Mouse (Mus musculus) forebrain, embryonic 12.5 days (tissue): ENCODE measurements around the gene Dlg5. TPM values are rescaled to one million over a fixed set of nuclear protein-coding genes. Genes with fewer than 3 reads are reported as not detected.

ENCODE experiments used
- ATAC-seq: fragments of 200-750 bp; cut with Nextera tagmentation; 2 replicates; pipeline ENCODE4 v1.8.0; 2017; ENCODE audit warnings: moderate TSS enrichment; ENCODE audit not compliant: low FRiP score
- H3K27ac ChIP-seq: fragments of 300-500 bp; sonication (generic); 2 replicates; pipeline ENCODE4 v1.5.1; 2016; ENCODE audit warnings: mild to moderate bottlenecking
- H3K27me3 ChIP-seq: fragments of 300-500 bp; sonication (generic); 2 replicates; pipeline ENCODE4 v1.6.1; 2016; ENCODE audit warnings: mild to moderate bottlenecking
- H3K36me3 ChIP-seq: fragments of 300-500 bp; sonication (generic); replicated peaks from 2 replicates; pipeline ENCODE4 v1.6.1; 2016; ENCODE audit warnings: mild to moderate bottlenecking
- H3K4me1 ChIP-seq: fragments of 300-500 bp; sonication (generic); 2 replicates; pipeline ENCODE4 v1.6.1; 2016
- H3K4me2 ChIP-seq: fragments of 300-500 bp; sonication (generic); 2 replicates; pipeline ENCODE4 v1.6.1; 2016; ENCODE audit warnings: mild to moderate bottlenecking, moderate library complexity
- H3K4me3 ChIP-seq: fragments of 300-500 bp; sonication (generic); replicated peaks from 2 replicates; pipeline ENCODE4 v1.5.1; 2016; ENCODE audit warnings: mild to moderate bottlenecking
- H3K9ac ChIP-seq: fragments of 300-500 bp; sonication (generic); 2 replicates; pipeline ENCODE4 v1.6.1; 2016; ENCODE audit warnings: mild to moderate bottlenecking
- H3K9me3 ChIP-seq: fragments of 300-500 bp; sonication (generic); 2 replicates; pipeline ENCODE4 v1.6.1; 2016
- WGBS: fragments of 180-500 bp; shearing (Covaris S2); methylation state at CpG from one replicate; pipeline ENCODE4 v1.1.7; 2016; 5-methylcytosine and 5-hydroxymethylcytosine counted together
- polyA plus RNA-seq: library from polyadenylated mRNA; unstranded; fragments of >200 nt; fragmentation: Nextera tagmentation; extraction: Ambion mirVana; gene quantifications from 2 replicates; pipeline ENCODE4 v1.2.1, GENCODE M21; 2016

Dlg5 gene
- polyA plus RNA-seq, 1 experiment from 2014 or later: 22.5 TPM

DNA sequence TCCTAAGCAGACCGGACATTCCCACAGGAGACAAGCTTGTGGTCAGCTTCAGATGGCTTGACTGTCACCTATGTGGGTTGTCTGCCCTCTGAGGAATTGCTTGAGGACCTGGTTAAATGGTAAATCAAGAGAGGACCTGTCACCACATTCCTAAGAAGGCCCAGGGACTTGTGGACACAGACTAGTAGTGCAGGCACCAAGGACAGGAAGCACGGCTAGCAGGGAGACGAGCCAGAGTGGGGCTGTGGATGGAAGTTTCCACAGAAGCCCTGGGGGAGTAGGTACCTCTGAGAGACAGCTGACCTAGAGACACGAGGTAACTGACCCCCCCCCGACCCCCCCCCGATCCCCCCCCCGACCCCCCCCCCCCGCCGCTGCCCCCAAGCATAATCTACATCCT is 39.4 kb downstream of the Dlg5 start:
- H3K4me1 ChIP-seq: peaks cover 48% of the 10 kb centered on the region

DNA sequence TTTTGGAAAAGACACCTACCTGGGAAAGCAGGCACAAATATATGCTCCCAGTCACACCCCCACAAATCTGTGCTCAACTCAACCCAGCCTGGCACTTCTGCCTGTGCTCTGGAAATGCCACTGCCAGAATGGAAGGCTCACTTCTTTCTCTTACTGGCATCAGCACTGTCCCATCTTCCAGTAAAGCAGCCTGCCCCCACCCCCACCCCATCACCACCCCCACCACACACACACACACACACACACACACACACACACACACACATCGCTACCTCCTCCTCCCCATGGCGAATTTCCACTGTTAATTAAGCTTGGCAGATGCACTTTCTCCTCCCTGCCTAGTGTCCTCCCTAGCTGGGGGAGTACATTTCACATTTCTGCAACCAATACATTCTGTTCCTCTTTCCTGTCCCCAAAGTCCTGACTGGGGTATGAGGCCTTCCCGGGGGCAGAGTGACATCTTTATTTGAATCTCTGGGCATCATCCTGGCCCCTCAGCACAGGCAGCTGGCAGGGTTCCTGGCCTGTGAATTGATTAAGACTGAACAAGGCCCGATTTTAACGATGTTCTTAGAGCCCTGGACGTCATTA is 40.3 kb downstream of the Dlg5 start:
- ATAC-seq: peak; percentile 47
- 16% methylated on average over 6 of the region's 6 CpGs for WGBS
- Histone ChIP-seq H3K4me3 (no peak overlapping the region), H3K9ac (no peak overlapping the region), H3K9me3 (no peaks in the 10 kb centered on the region), H3K4me2 (0 out of 2 replicates have a peak overlapping the region, but pooled peaks have one; percentile 1), H3K27me3 (no peaks in the 10 kb centered on the region), H3K36me3 (no peaks in the 10 kb centered on the region), H3K27ac (peak overlapping the region; percentile 86), H3K4me1 (peaks cover 48% of the 10 kb centered on the region)

More for the DNA sequence above, 39.4 kb downstream of the Dlg5 start:
- Histone ChIP-seq H3K9me3 (no peaks in the 10 kb centered on the region), H3K4me2 (no peak overlapping the region), H3K4me3 (no peak overlapping the region), H3K27me3 (no peaks in the 10 kb centered on the region), H3K36me3 (no peaks in the 10 kb centered on the region), H3K27ac (peak overlapping the region; percentile 86), H3K9ac (no peak overlapping the region)
- ATAC-seq: no peak
- WGBS: 56% methylated on average over 5 of the region's 9 CpGs

DNA sequence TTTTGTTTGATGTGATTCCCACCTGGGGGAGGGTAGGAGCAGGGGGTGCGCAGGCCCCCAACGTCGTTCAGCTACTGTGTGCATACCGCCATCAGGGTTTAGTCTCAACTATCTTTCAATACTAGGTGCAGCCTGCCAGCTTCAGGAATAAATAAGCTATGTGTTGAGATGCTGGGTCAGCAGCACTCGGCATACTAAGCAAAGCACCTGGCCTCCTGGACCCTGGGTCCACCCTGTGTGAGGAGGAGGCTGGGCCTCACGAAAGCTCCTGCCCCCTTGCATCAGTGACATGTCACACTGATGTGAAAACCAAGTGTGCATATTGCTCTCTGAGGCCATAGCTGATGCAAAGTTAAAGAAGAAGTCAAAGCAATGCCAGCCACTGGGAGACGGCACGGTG is 42.5 kb downstream of the Dlg5 start:
- ATAC-seq: no peak
- WGBS: 93% methylated on average over 8 of the region's 8 CpGs
- H3K27ac ChIP-seq: no peak overlapping the region

GRCm38 (mm10) chr14:24200771-24201170 is 44.9 kb downstream of the Dlg5 start:
- Histone ChIP-seq H3K27me3 (no peaks in the 10 kb centered on the region), H3K4me3 (no peak overlapping the region), H3K4me1 (peaks cover 27% of the 10 kb centered on the region), H3K9me3 (no peaks in the 10 kb centered on the region), H3K4me2 (no peak overlapping the region), H3K36me3 (peaks cover 13% of the 10 kb centered on the region; the same call in 1 of the 2 replicates), H3K9ac (no peak overlapping the region), H3K27ac (no peak overlapping the region)
- no peak for ATAC-seq
- WGBS: 100% methylated on average over 2 of the region's 2 CpGs

More for the DNA sequence above, 42.5 kb downstream of the Dlg5 start:
- no peaks in the 10 kb centered on the region for H3K9me3 ChIP-seq
- peaks cover 48% of the 10 kb centered on the region for H3K4me1 ChIP-seq
- no peak overlapping the region for H3K4me2 ChIP-seq
- H3K4me3 ChIP-seq: no peak overlapping the region
- H3K27me3 ChIP-seq: no peaks in the 10 kb centered on the region
- H3K36me3 ChIP-seq: peaks cover 7% of the 10 kb centered on the region; the same call in 1 of the 2 replicates
- H3K9ac ChIP-seq: no peak overlapping the region

DNA sequence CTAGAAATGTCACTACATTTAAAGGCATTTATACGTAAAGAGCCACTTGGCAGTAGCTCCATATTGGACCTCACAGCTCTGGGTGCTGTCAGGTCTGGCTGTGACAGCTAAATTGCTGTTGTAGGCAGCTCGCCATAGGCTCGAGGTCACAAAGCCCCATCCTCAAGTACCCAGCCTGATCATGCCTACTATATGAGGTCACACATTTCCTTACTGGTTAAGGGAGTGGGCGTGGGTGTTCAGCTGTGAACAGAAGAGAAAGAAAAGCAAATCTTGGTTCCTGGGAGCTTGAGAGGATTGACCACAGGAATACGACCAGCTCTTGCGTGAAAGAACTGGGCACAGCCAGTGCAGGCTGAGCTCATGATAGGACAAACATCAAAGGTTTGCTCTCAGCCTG is 46.0 kb downstream of the Dlg5 start:
- Histone ChIP-seq H3K36me3 (peaks cover 13% of the 10 kb centered on the region; the same call in 1 of the 2 replicates), H3K4me2 (no peak overlapping the region), H3K9ac (no peak overlapping the region), H3K9me3 (no peaks in the 10 kb centered on the region), H3K4me3 (no peak overlapping the region), H3K27ac (no peak overlapping the region), H3K27me3 (no peaks in the 10 kb centered on the region), H3K4me1 (peaks cover 17% of the 10 kb centered on the region)
- WGBS: 85% methylated on average over 6 of the region's 6 CpGs
- ATAC-seq: no peak

- no peaks in the 10 kb centered on the region for H3K27me3 ChIP-seq
- no peak overlapping the region for H3K9ac ChIP-seq
- H3K4me2 ChIP-seq: no peak overlapping the region
- no peaks in the 10 kb centered on the region for H3K4me1 ChIP-seq
- H3K27ac ChIP-seq: no peak overlapping the region
- 79% methylated on average over 5 of the region's 5 CpGs for WGBS
- H3K4me3 ChIP-seq: no peak overlapping the region
- no peaks in the 10 kb centered on the region for H3K9me3 ChIP-seq
- no peak for ATAC-seq
- H3K36me3 ChIP-seq: peaks cover 13% of the 10 kb centered on the region; the same call in 1 of the 2 replicates
Observed at GRCm38 (mm10) chr14:24197865-24198264, 47.9 kb downstream of the Dlg5 start.

- H3K9ac ChIP-seq: no peak overlapping the region
- no peak for ATAC-seq
- 83% methylated on average over 6 of the region's 6 CpGs for WGBS
- no peak overlapping the region for H3K4me3 ChIP-seq
- no peak overlapping the region for H3K27ac ChIP-seq
- H3K27me3 ChIP-seq: no peaks in the 10 kb centered on the region
- no peak overlapping the region for H3K4me2 ChIP-seq
- H3K9me3 ChIP-seq: no peaks in the 10 kb centered on the region
- peaks cover 13% of the 10 kb centered on the region; the same call in 1 of the 2 replicates for H3K36me3 ChIP-seq
- no peaks in the 10 kb centered on the region for H3K4me1 ChIP-seq
Observed at GRCm38 (mm10) chr14:24196947-24197346, 48.8 kb downstream of the Dlg5 start.

GRCm38 (mm10) chr14:24190131-24190530 is 55.6 kb downstream of the Dlg5 start:
- no peak overlapping the region for H3K4me2 ChIP-seq
- H3K9ac ChIP-seq: no peak overlapping the region
- H3K4me3 ChIP-seq: no peak overlapping the region
- ATAC-seq: no peak
- 93% methylated on average over 13 of the region's 13 CpGs for WGBS
- peaks cover 6% of the 10 kb centered on the region for H3K4me1 ChIP-seq
- H3K27me3 ChIP-seq: no peaks in the 10 kb centered on the region
- no peak overlapping the region for H3K27ac ChIP-seq
- no peaks in the 10 kb centered on the region for H3K9me3 ChIP-seq
- H3K36me3 ChIP-seq: peaks cover 17% of the 10 kb centered on the region

- Histone ChIP-seq H3K9me3 (no peaks in the 10 kb centered on the region), H3K27ac (no peak overlapping the region), H3K4me3 (no peak overlapping the region), H3K36me3 (peaks cover 17% of the 10 kb centered on the region), H3K4me2 (no peak overlapping the region), H3K4me1 (peaks cover 6% of the 10 kb centered on the region), H3K9ac (no peak overlapping the region), H3K27me3 (no peaks in the 10 kb centered on the region)
- WGBS: 86% methylated on average over 7 of the region's 7 CpGs
- ATAC-seq: no peak
Observed at GRCm38 (mm10) chr14:24189598-24189997, 56.1 kb downstream of the Dlg5 start.

DNA sequence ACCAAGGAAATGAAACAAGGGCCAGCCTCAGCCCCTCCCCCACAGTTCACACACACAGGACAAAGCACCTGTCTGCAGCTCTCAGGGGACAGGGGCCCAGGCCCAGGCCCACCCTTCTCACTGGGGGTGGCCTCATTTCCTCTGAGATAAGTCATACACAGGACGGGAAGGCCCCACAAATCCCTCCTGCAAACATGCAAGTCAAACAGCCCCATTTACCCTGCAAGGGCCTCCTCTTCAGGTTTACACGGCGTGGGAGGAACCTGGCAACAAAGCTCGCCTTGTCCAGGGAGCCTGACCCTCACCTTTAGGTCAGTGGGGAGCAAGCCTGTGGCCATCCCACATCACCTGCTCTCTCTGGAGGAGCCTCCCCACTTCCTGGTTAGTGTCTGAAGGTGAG is 60.2 kb downstream of the Dlg5 start:
- Histone ChIP-seq H3K27me3 (no peaks in the 10 kb centered on the region), H3K9me3 (no peaks in the 10 kb centered on the region), H3K4me3 (no peak overlapping the region), H3K36me3 (peaks cover 13% of the 10 kb centered on the region), H3K9ac (no peak overlapping the region), H3K4me1 (peaks cover 11% of the 10 kb centered on the region), H3K4me2 (no peak overlapping the region), H3K27ac (peak overlapping the region; percentile 9; the same call in 1 of the 2 replicates)
- 35% methylated on average over 4 of the region's 4 CpGs for WGBS
- ATAC-seq: no peak

GRCm38 (mm10) chr14:24182955-24183354 is 62.8 kb downstream of the Dlg5 start:
- Histone ChIP-seq H3K27ac (no peak overlapping the region), H3K4me2 (no peak overlapping the region), H3K4me1 (peaks cover 11% of the 10 kb centered on the region), H3K9ac (no peak overlapping the region), H3K4me3 (no peak overlapping the region), H3K36me3 (0 out of 2 replicates have a peak, but pooled peaks cover 2% of the 10 kb centered on the region), H3K9me3 (no peaks in the 10 kb centered on the region), H3K27me3 (no peaks in the 10 kb centered on the region)
- 83% methylated on average over 3 of the region's 3 CpGs for WGBS
- no peak for ATAC-seq

- H3K9ac ChIP-seq: no peak overlapping the region
- ATAC-seq: peak; percentile 59
Observed at GRCm38 (mm10) chr14:24181811-24182506, 63.8 kb downstream of the Dlg5 start.

More at GRCm38 (mm10) chr14:24181811-24182506, 63.8 kb downstream of the Dlg5 start:
- Histone ChIP-seq H3K27me3 (no peaks in the 10 kb centered on the region), H3K36me3 (peaks cover 6% of the 10 kb centered on the region; the same call in 1 of the 2 replicates), H3K27ac (peak overlapping the region; percentile 66), H3K4me2 (no peak overlapping the region), H3K9me3 (no peaks in the 10 kb centered on the region), H3K4me3 (no peak overlapping the region), H3K4me1 (peaks cover 11% of the 10 kb centered on the region)
- WGBS: 29% methylated on average over 10 of the region's 10 CpGs
